Mouse (Mus musculus) heart, adult 2 months (tissue): ENCODE measurements at regions not wholly inside any gene's neighbourhood (a gene's known extent, or its start where the extent isn't known, plus 50 kb on each side); places are given as distances from the start of the nearest gene placed in this dataset.

Experiments used
- DNase-seq, 2 experiments: peaks; one replicate each; pipeline ENCODE4 v3.0.0; 2021
- H3K27ac ChIP-seq: fragments of 200-600 bp; 2 replicates; pipeline ENCODE4 v1.8.1; 2022
- H3K27me3 ChIP-seq: fragments of 200-500 bp; 2 replicates; pipeline ENCODE4 v1.6.1; 2012; ENCODE audit warnings: mild to moderate bottlenecking, low read length, inconsistent platforms, mixed read lengths; ENCODE audit not compliant: control insufficient read depth, insufficient read depth
- H3K36me3 ChIP-seq: fragments of 200-500 bp; 2 replicates; pipeline ENCODE4 v1.6.1; 2012; ENCODE audit warnings: low read length, inconsistent platforms; ENCODE audit not compliant: control insufficient read depth, insufficient read depth
- H3K4me1 ChIP-seq: fragments of 200-500 bp; 2 replicates; pipeline ENCODE4 v1.6.1; 2011; ENCODE audit warnings: low read length; ENCODE audit not compliant: control insufficient read depth, insufficient read depth
- H3K4me3 ChIP-seq: fragments of 200-600 bp; 2 replicates; pipeline ENCODE4 v1.8.1; 2022
- H3K79me2 ChIP-seq: fragments of 200-500 bp; replicated peaks from 2 replicates; pipeline ENCODE4 v1.6.1; 2012; ENCODE audit warnings: mild to moderate bottlenecking, inconsistent platforms, low read length, moderate library complexity, mixed read lengths; ENCODE audit not compliant: control insufficient read depth, insufficient read depth
- H3K9ac ChIP-seq: fragments of 200-500 bp; 2 replicates; pipeline ENCODE4 v1.6.1; 2012; ENCODE audit warnings: low read depth, mild to moderate bottlenecking, control low read depth, inconsistent platforms, low read length, mixed read lengths
- CTCF ChIP-seq: fragments of 200-600 bp; IDR thresholded peaks from 2 replicates; pipeline ENCODE4 v1.8.1; 2022; ENCODE audit warnings: antibody characterized with exemption, mild to moderate bottlenecking, moderate library complexity
- EP300 ChIP-seq: fragments of 200-500 bp; IDR thresholded peaks from 2 replicates; pipeline ENCODE4 v1.6.1; 2011; ENCODE audit warnings: low read depth, low read length, control low read depth; ENCODE audit not compliant: insufficient read depth
- POLR2A ChIP-seq: fragments of 200-500 bp; IDR thresholded peaks from 2 replicates; pipeline ENCODE4 v1.6.1; 2011; ENCODE audit warnings: mild to moderate bottlenecking, low read depth, low read length, control low read depth; ENCODE audit not compliant: insufficient read depth
- WGBS: fragments of 180-500 bp; shearing (Covaris S2); methylation state at CpG from one replicate; pipeline ENCODE4 v1.1.7; 2018; 5-methylcytosine and 5-hydroxymethylcytosine counted together
- intact Hi-C: fragments of 180-260 bp; cut with DNase I; formaldehyde crosslinking; loops from one replicate; pipeline ENCODE4 v1.15.1; 2025

GRCm38 (mm10) chr1:142679917-142680316 is 960.5 kb upstream of the B3galt2 start:
- H3K4me1 ChIP-seq: no peaks in the 10 kb centered on the region
- intact Hi-C loops: no loop called here
- H3K36me3 ChIP-seq: no peaks in the 10 kb centered on the region
- no peak for DNase-seq
- no peaks in the 10 kb centered on the region for H3K79me2 ChIP-seq
- WGBS: 68% methylated on average over 3 of the region's 3 CpGs
- no peak overlapping the region for H3K27ac ChIP-seq
- TF ChIP-seq POLR2A (no peak), EP300 (no peak), CTCF (no peak)
- H3K9ac ChIP-seq: no peak overlapping the region
- no peaks in the 10 kb centered on the region for H3K27me3 ChIP-seq
- H3K4me3 ChIP-seq: no peak overlapping the region

- TF ChIP-seq EP300 (no peak), POLR2A (no peak), CTCF (no peak)
- no peak overlapping the region for H3K27ac ChIP-seq
- no peak for DNase-seq
- no peaks in the 10 kb centered on the region for H3K4me1 ChIP-seq
- no peaks in the 10 kb centered on the region for H3K27me3 ChIP-seq
- no peak overlapping the region for H3K4me3 ChIP-seq
- no peaks in the 10 kb centered on the region for H3K36me3 ChIP-seq
- H3K9ac ChIP-seq: no peak overlapping the region
- H3K79me2 ChIP-seq: no peaks in the 10 kb centered on the region
- intact Hi-C loops: no loop called here
Measured at GRCm38 (mm10) chr1:142688828-142689227, 951.6 kb upstream of the B3galt2 start.

GRCm38 (mm10) chr1:142695179-142695578 is 945.3 kb upstream of the B3galt2 start:
- H3K4me1 ChIP-seq: no peaks in the 10 kb centered on the region
- TF ChIP-seq EP300 (no peak), CTCF (no peak), POLR2A (no peak)
- intact Hi-C loops: no loop called here
- DNase-seq: no peak
- H3K79me2 ChIP-seq: no peaks in the 10 kb centered on the region
- no peaks in the 10 kb centered on the region for H3K27me3 ChIP-seq
- WGBS: 65% methylated on average over 1 of the region's 1 CpGs
- H3K4me3 ChIP-seq: no peak overlapping the region
- H3K27ac ChIP-seq: no peak overlapping the region
- no peaks in the 10 kb centered on the region for H3K36me3 ChIP-seq
- no peak overlapping the region for H3K9ac ChIP-seq

- H3K36me3 ChIP-seq: no peaks in the 10 kb centered on the region
- DNase-seq: no peak
- TF ChIP-seq POLR2A (no peak), EP300 (no peak), CTCF (no peak)
- no peaks in the 10 kb centered on the region for H3K79me2 ChIP-seq
- H3K27me3 ChIP-seq: no peaks in the 10 kb centered on the region
- no peaks in the 10 kb centered on the region for H3K4me1 ChIP-seq
- no peak overlapping the region for H3K4me3 ChIP-seq
- no peak overlapping the region for H3K9ac ChIP-seq
- no peak overlapping the region for H3K27ac ChIP-seq
- 64% methylated on average over 2 of the region's 2 CpGs for WGBS
- intact Hi-C loops: no loop called here
Measured at GRCm38 (mm10) chr1:142708263-142708662, 932.2 kb upstream of the B3galt2 start.

- H3K4me1 ChIP-seq: no peaks in the 10 kb centered on the region
- no peak overlapping the region for H3K4me3 ChIP-seq
- no peaks in the 10 kb centered on the region for H3K36me3 ChIP-seq
- no peak for TF ChIP-seq EP300
- no peak for TF ChIP-seq CTCF
- H3K9ac ChIP-seq: no peak overlapping the region
- intact Hi-C loops: no loop called here
- H3K27me3 ChIP-seq: no peaks in the 10 kb centered on the region
- no peaks in the 10 kb centered on the region for H3K79me2 ChIP-seq
- no peak overlapping the region for H3K27ac ChIP-seq
- DNase-seq: no peak
Measured at GRCm38 (mm10) chr1:142730259-142730658, 910.2 kb upstream of the B3galt2 start.

GRCm38 (mm10) chr1:142734108-142734507 is 906.4 kb upstream of the B3galt2 start:
- H3K4me1 ChIP-seq: no peaks in the 10 kb centered on the region
- H3K9ac ChIP-seq: no peak overlapping the region
- H3K27me3 ChIP-seq: no peaks in the 10 kb centered on the region
- intact Hi-C loops: no loop called here
- no peak overlapping the region for H3K27ac ChIP-seq
- no peak for DNase-seq
- no peaks in the 10 kb centered on the region for H3K79me2 ChIP-seq
- TF ChIP-seq EP300 (no peak), POLR2A (no peak), CTCF (no peak)
- no peaks in the 10 kb centered on the region for H3K36me3 ChIP-seq
- H3K4me3 ChIP-seq: no peak overlapping the region

- TF ChIP-seq EP300 (no peak), CTCF (no peak), POLR2A (no peak)
- Histone ChIP-seq H3K27me3 (no peaks in the 10 kb centered on the region), H3K27ac (no peak overlapping the region), H3K36me3 (no peaks in the 10 kb centered on the region), H3K4me1 (no peaks in the 10 kb centered on the region), H3K79me2 (no peaks in the 10 kb centered on the region), H3K9ac (no peak overlapping the region), H3K4me3 (no peak overlapping the region)
- no peak for DNase-seq
- WGBS: 90% methylated on average over 2 of the region's 2 CpGs
- intact Hi-C loops: no loop called here
Measured at GRCm38 (mm10) chr1:142738376-142738775, 902.1 kb upstream of the B3galt2 start.
